Mouse (Mus musculus) frontal cortex, adult 2 months (tissue): ENCODE measurements around the gene Scaf4. TPM values are rescaled to one million over a fixed set of nuclear protein-coding genes. Genes with fewer than 3 reads are reported as not detected.

Source experiments
- DNase-seq, 2 experiments: peaks; one replicate each; pipeline ENCODE4 v3.0.0; 2022; ENCODE audit warnings: low spot score in 1 of 2; ENCODE audit errors: extremely low spot score in 1 of 2
- polyA plus RNA-seq: library from polyadenylated mRNA; depleted of rRNA; stranded (reverse); fragments of >200 nt; gene quantifications from 2 replicates; pipeline ENCODE4 v1.2.3, GENCODE M21; 2012; rRNA removed

Scaf4 gene
- polyA plus RNA-seq = 49.0 and 53.5 TPM in 2 replicates

DNA sequence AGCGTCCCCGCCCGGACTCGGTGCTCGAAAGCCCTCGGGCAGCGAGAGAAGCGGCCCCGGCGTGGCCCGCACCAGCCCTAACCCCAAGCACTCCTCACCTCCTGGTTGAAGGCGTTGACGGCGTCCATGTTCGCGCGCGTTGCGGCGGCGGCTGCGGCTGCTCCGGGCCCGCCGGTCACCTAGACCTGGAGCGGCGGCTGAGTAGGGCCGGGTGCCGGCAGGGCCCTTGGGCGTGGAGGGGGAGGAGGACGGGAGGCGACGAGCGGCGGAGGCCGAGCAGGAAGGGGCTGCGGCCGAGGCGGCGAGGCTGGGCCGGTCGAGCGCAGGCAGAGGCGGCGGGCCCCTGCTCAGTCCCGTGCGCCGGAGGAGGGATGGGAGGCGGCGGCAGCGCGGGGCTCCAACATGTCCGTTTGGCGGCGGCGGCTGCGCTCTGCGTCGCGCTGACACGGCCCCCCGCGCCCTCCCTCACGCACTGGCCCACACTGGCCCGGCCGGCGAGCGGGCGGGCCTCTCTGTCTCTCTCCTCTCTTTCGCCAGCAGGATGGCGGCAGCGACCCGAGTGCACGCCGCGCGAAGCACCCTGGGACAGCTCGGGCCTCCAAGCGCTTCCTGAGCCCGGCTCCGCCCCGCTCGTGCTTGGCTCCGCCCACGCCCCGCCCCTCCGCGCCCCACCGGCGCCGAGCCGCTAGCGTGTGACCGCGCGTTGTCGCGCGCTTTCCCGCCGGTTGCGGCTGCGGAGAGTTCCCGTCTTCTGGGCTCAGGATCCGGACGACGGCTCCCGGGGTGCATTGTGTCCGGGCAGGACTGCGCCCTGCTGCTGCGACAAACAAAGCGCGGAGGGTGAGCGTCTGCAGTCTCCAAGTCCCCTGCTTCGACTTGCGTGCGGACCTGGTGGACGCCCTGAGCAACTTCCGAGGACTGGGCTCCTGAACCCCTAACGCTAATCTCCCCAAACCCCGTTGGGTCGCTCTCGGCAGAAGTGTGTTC lies at the start of gene Scaf4:
Scaf4 (minus strand) TSS at position 599 of the 987 bp plus-strand sequence.
- peak; percentile 89 to 97 for DNase-seq

DNA sequence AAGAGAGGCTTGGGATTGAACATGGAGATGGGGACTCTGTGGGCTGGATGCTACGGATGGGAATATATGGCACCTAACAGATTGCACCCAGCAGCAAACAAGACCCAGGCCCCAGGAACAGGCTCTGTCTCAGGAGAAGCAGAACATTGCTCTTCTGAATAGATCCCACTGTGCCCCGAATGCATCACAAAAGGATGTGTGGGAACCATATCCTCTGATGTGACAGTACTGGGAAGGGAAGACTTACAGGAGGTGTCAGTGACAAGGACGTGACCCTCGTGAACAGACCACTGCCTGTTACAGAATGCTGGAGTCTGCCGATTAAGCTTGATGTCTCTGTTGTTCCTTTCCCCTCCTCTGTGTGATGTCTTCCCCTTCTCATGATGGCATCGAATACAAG lies 48.2 kb upstream of the Scaf4 start:
- DNase-seq = no peak

DNA sequence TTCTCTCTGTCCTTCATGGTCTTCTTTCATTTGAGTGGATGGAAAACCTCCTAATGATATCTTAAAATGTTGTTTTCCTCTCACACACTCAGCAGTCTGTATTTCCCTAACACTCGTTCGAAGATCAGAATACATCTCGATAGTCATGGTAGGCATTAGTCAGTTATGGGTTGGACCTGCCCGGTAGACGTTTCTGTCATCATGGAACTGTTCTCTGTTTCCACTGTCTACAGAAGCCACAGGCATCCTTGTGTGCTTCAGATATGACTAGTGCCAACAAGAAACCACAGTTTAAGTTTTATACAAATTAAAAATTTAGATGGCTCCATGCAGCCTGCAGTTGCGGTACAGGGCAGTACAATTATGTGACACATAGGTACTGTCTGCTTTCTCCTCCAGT lies 46.7 kb upstream of the Scaf4 start:
- DNase-seq = no peak

DNA sequence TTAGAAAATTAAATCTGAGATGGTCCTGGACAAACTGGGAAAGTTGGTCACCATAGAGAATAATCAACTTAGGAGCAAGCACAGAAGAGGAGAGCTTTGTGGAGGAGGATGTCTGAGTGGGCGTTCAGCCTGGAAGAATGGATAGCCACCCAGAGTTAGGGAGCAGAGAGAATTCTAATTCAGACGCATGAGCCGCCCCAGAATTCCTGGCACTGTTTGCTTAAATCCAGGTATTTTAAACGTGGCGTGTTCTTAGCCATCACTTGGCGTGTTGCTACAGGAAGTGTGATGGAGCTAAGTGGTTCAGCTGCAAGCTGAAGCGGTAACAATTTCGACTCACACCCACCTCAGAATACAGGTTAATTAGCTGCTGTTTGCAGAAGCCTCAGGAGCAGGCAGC lies 45.2 kb upstream of the Scaf4 start:
- peak in 1 of 2 experiments; percentile 59 for DNase-seq

DNA sequence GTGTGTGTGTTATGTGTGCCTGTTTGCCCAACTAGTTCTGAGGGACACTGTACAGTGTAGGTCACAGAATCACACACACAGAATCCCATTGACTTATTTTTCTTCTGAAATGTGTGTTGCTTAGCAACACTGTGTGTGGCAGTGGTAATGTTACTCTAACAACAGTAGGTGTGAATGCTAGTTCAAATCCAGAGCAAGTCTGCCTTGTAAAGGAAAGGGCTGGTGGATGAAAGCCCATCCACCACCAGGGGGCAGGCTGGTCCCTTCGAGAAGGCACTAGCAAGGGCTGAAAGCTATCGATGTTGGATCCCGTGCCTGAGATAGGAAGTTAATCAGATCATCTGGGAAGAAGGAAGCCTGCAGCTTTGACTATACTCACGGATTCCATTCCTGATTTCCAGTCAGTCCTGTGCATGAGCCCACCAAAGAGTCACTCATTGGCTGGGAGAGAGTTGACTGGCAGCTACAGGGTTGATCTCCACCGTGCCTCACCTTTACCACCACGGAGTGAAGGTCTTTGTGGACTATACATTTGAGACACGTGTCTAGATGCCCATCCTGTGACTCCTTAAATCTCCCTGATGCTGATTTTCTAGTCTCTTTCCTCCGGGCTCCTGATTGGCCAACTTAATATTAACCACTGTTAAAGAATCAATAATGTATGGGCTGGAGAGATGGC lies 38.7 kb upstream of the Scaf4 start:
- DNase-seq = peak; percentile 59 to 95

DNA sequence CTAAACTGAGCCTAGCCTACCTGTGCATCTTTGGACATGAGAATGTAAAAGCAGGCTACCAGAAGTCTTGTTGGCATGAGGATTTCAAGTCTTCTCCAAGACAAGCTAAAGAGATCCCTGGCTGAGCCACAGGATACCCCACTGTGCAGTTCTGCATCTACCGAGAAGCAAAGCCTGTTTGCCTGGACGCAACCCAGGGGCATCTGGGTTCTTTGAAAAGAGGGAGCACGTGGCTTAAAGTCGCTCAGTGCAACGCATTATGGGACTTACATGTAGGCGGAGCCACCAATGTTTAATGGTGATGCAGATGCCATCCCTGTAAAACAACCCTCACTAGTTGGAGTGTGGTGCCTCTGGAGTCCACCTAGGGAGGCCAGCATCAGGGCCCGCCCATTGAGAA lies 35.0 kb upstream of the Scaf4 start:
- DNase-seq = no peak

DNA sequence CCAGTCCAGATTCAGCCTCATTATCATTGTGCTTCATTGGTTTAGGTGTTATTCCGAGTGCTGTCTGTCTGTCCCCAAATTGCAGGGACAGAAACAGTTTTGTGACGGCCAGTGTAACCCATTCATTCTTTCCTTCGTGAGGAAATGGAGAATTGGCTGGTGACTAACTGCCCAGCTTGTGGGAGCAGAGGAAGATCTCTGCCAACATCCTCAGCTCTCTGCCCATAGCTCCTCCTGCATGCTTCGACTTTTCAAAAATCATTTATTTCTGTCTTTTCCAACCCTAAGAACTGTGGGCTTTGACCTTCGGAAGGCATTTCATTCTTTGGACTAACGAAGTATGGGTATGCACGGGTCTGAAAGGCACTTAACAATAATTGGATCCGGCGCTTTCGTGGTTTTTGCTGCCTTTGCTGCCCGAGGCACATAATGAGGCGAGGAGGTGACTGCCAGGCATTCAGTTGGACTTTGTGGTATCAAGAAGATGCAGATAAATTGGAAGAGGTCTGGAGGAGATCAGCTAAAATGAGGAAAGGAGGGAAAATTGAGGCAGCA lies 34.1 kb upstream of the Scaf4 start:
- no peak for DNase-seq

DNA sequence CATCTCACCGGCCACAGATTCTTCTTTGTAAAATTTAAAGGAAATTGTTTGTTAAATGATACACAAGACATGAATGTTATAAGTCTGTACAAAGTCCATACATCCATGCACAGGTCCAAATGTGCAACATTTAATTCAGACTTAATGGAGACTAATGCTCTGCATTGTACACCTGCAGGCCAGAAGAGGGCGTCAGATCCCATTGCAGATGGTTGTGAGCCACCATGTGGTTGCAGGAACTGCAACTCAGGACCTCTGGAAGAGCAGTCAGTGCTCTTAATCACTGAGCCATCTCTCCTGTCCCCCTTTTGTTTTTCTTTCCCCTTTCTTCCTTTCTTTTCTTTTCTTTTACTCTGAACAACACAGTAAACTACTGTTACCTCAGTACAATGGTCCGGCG lies 33.5 kb upstream of the Scaf4 start:
- DNase-seq = no peak

DNA sequence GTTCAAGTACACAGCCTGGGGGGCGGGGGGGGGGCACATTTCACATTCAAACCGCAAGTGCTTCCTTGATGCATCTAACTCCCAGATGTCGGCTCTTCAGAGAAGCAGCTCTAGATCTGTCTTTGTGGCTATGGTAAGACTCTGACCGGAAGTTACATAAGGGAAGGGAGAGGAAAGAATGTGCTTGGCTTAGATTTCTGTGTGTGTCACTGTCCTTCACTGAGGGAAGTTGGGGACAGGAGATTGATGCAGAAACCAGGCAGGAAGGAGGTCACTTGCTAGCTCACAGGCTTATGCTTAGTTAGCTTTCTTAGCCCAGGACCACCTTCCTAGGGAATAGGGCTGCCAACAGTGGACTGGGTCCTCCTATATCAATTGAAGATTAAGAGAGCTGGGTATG lies 31.6 kb upstream of the Scaf4 start:
- no peak for DNase-seq

DNA sequence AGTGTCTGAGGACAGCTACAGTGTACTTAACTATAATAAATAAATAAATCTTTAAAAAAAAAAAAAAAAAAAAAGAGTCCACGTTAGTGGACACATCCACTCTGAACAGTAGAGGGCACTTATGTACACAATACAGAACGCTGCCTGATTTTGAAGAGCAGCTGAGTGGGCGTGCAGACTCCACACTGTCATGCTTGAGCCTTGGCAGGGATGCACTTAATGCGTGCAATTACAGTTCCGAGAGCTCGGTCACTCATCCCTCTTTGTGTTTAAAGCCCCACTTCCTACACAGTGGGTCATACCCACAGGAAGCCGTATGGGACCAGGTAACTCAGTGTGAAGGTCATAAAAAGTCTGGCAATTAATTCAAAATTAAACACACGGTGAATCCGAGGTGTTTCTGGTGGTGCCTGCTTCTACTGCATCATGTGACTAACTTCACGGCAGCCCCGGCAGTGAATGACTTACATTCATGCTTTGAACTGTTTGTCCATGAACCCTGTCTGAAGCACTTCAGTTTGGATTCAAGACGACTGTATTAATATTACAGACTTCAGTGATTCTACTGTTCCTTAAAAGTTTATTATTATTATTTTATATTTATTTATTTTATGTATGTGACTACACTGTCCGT lies 28.3 kb upstream of the Scaf4 start:
- peak in 1 of 2 experiments; percentile 63 for DNase-seq

DNA sequence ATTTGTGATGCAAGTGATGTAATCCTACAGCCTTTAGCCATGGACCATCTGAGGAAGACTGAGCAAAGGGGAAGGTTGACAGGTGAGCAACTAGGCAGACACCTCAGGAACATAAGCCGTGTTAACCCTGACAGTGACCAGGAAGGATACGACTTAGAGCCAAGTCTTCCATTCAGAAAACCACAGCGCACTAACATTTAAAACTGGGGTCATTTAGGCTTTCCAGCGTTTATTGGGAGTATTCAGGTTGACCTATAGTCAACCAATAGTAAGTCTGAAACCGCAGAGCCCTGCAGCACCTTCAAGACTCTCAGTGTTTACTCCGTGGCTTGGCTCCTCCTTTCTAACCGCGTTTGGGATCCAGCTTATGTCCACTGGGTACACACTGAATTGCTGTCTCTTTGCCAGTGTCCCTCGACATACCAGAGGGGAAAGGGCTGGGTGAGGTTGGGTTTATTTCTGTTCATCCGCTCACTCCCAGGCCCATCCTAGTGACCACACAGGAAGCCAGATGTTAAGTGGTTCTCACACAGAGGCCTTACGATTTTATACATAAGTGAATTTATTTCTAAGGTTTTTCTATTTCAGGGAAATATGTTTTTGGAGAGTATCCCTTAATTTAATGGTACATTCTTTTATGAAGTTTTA lies 26.3 kb upstream of the Scaf4 start:
- no peak for DNase-seq

DNA sequence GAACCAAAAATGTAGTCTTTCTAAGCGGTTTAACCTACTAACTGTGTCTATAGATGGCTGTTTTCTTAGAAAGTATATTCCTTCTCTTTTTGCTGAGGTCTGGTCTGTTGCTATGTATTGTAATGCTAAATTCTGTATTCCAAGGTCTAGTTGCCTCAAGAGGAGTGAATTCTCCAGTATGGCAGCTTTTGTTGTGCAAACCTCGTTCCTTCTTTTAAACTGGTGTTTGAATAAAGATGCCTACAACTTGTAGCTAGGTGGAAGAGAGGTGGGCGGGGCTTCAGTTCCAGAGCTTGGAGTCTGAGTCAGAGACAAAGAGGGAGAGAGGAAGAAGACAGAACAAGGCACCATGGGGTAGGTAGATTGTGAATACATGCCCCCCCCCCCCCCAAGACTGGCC lies 25.5 kb upstream of the Scaf4 start:
- DNase-seq = no peak

DNA sequence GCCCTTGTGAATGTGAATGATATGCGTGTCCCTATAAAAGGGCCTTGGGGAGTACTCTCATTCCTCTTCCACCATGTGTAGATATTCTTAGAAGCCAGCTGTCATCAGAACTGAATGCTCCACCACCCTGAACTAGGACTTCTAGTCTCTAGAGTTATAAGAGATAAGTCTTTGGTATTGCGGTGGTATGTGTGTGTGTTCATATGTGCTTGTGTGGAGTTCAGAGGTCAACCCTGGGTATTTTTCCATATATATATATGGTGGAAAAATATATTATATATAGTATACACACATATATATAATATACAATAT lies 19.6 kb upstream of the Scaf4 start:
- DNase-seq = no peak

DNA sequence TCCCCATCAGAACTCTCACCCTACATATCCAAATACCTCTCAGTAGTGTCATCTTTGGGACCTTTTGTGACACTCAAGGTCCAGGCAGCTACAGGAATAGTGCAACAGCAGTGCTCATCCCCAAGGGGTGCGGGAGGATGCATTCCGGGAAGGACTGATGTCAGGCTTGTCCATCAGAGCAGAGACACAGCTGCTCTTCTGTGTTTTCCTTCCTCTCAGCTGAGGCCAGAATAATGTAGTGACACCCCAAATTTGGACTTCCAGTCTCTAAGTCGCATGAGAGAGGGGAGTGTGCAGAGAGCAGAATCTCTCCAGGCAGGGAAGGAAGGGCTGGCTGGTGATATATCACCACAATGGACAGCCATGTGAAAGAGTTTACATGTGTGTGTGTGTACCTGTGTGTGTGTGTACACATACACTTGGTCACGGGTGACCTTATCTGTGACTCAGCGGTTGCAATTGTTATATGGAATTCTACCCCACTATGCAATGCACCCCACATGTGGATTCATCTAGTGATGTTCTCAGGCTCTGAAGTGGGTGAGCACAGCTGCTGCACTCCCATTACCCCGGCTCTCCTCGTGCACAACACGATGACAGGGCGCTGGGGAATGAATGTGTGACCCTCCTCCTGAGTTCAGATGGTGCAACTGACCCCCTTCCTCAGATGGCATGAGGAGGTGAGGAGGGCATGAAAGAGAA lies 19.1 kb upstream of the Scaf4 start:
- DNase-seq = no peak

DNA sequence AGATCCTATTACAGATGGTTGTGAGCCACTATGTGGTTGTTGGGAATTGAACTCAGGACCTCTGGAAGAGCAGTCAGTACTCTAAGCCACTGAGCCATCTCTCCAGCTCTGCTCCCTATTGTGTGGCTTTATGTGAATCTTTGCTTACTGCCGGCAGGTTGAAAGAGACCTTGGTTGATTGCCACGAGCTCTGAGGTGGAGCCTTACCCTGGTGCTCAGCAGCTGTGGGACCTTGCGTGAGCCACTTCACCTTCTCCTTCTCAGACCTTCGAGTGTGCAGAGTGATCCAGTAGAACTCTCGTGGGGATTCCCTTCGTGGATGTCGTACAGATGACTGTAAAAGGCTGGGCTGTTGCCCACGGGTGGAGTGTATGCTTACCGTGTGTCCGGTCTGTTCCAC lies 17.4 kb upstream of the Scaf4 start:
- no peak for DNase-seq

DNA sequence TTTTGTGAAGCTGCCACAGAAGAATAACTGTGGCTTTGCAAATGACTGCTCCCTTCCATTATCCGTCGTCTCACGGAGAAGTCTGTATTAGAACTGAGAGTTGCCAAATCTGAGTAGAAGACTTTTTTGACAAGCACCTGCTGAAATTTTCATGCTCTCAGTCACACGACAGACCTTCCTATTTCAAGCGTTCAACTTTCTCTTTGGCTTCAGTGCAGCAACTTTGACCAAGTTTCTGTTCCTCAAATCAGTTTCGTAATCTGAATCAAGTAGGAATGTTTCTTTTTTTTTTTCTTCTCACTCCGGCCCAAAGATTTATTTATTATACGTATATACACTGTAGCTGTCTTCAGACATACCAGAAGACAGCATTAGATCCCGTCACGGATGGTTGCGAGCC lies 16.6 kb upstream of the Scaf4 start:
- DNase-seq = no peak

DNA sequence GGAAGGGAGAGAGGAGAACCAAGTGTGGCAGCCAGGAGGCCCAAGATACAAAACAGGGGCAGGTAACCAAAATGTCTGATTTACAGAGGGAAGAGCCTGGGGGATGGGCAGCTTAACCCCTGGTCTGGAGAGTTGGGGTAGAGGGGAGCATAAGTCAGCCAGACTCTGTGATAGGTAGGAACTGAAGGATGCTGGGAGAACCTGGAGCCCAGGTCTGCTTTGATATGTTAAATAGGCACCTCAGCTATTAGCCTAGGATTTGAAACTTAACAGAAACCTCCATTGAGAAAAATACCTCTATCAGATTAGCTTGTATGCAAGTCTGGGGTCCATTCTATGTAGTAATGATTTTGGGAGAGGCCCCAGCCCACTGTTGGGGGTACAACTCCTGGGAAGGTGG lies 15.3 kb upstream of the Scaf4 start:
- no peak for DNase-seq

DNA sequence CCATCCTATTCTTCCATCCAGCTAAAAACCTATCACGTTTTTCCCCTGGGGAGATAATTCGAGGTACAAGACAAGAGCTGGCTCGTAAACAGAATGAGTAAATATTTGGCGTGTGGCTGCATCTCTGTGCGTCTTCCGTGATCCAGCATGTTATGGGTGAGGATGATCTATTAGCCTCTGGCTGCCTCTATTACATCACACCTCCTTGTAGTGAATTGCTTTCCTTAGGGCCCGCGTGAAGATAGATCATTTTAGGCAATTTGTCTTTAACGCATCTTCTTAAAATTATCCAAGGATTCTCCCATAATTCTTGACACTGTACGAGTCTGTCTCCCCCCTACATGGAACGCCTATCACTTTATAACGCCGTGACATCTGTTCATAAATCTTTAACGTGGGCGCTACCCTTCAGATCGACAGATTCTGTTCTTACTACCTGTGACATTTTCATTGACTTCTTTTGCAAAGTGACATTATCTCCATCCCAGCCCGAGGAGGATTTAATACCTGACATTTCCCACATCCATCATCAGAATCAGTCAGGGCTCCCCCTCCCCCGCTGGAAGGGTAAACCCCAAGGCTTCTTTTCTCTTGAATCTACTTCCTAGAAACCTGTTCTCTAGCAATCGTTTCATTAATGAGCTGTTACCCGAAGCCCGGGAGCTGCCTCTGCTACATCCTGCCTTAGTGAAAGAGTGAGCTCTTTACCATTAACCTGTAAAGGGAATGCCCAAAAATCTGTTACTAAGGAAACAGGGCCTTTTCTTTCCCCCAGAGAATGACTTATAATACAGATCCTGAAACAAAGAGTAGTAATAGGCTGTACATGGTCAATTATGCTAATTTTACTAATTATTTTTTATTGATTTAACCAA lies 14.4 kb upstream of the Scaf4 start:
- DNase-seq = no peak
